Mouse (Mus musculus) MEL (cell line): ENCODE data around the gene Shcbp1l. TPM values are rescaled to one million over a fixed set of nuclear protein-coding genes. Genes with fewer than 3 reads are reported as not detected.

Experiments
- DNase-seq: peaks from one replicate; pipeline ENCODE4 v3.0.0; 2011; ENCODE audit warnings: low read depth, low spot score
- H3K27ac ChIP-seq: 2 replicates; pipeline ENCODE4 v1.5.1; 2012; ENCODE audit warnings: low read depth, mild to moderate bottlenecking, control low read depth, low read length, moderate library complexity; ENCODE audit not compliant: control insufficient read depth
- H3K27me3 ChIP-seq, 2 experiments: fragments of 150-350 bp in 1 of 2; sonication (generic) in 1 of 2; 2 replicates each; pipeline ENCODE4 v1.6.1; 2012; ENCODE audit warnings: low read length in 2 of 2, mild to moderate bottlenecking in 2 of 2, improper control_type of control experiment in 1 of 2, moderate library complexity in 1 of 2; ENCODE audit not compliant: insufficient read depth in 2 of 2, control insufficient read depth in 1 of 2
- H3K36me3 ChIP-seq, 2 experiments: 2 replicates each; pipeline ENCODE4 v1.6.1; 2012 to 2014; ENCODE audit warnings: low read length in 2 of 2, improper control_type of control experiment in 1 of 2, inconsistent platforms in 1 of 2, mild to moderate bottlenecking in 1 of 2; ENCODE audit not compliant: insufficient read depth in 2 of 2, control insufficient read depth in 1 of 2
- H3K4me1 ChIP-seq, 2 experiments: fragments of 150-350 bp in 1 of 2; sonication (generic) in 1 of 2; 2 replicates each; pipeline ENCODE4 v1.6.1; 2012; ENCODE audit warnings: low read length in 2 of 2, improper control_type of control experiment in 1 of 2, mild to moderate bottlenecking in 1 of 2; ENCODE audit not compliant: insufficient read depth in 2 of 2, control insufficient read depth in 1 of 2
- H3K4me3 ChIP-seq, 2 experiments: fragments of 150-350 bp in 1 of 2; sonication (generic) in 1 of 2; 2 replicates each; pipeline ENCODE4 v1.5.1; 2012; ENCODE audit warnings: low read depth in 2 of 2, low read length in 2 of 2, mild to moderate bottlenecking in 2 of 2, moderate library complexity in 2 of 2, control low read depth in 1 of 2, improper control_type of control experiment in 1 of 2; ENCODE audit not compliant: control insufficient read depth in 1 of 2, insufficient read depth in 1 of 2
- H3K79me2 ChIP-seq: 2 replicates; pipeline ENCODE4 v1.6.1; 2012; ENCODE audit warnings: mild to moderate bottlenecking, low read length, moderate library complexity; ENCODE audit not compliant: control insufficient read depth, poor library complexity, insufficient read depth
- H3K9ac ChIP-seq: 2 replicates; pipeline ENCODE4 v1.6.1; 2012; ENCODE audit warnings: low read depth, mild to moderate bottlenecking, control low read depth, low read length, moderate library complexity; ENCODE audit not compliant: control insufficient read depth, poor library complexity, severe bottlenecking
- H3K9me3 ChIP-seq: fragments of 150-350 bp; sonication (generic); replicated peaks from 2 replicates; pipeline ENCODE4 v1.6.1; 2012; ENCODE audit warnings: mild to moderate bottlenecking, low read length, improper control_type of control experiment, moderate library complexity; ENCODE audit not compliant: insufficient read depth
- BHLHE40 ChIP-seq: IDR thresholded peaks from 2 replicates; pipeline ENCODE4 v1.6.1; 2012; ENCODE audit warnings: low read depth, mild to moderate bottlenecking, inconsistent platforms, low read length, improper control_type of control experiment, borderline replicate concordance
- CHD1 ChIP-seq: IDR thresholded peaks from 2 replicates; pipeline ENCODE4 v1.6.1; 2012; ENCODE audit warnings: low read depth, mild to moderate bottlenecking, inconsistent platforms, low read length, improper control_type of control experiment
- CHD2 ChIP-seq: IDR thresholded peaks from 2 replicates; pipeline ENCODE4 v1.6.1; 2011; ENCODE audit warnings: low read length, improper control_type of control experiment
- CTCF ChIP-seq, 3 experiments: IDR thresholded peaks in 2 of 3; conservative IDR thresholded peaks in 1 of 3; 2 replicates each; pipeline ENCODE4 v1.5.1; 2011 to 2012; ENCODE audit warnings: low read length in 3 of 3, low read depth in 2 of 3, mild to moderate bottlenecking in 2 of 3, improper control_type of control experiment in 1 of 3, inconsistent platforms in 1 of 3, mixed read lengths in 1 of 3, moderate library complexity in 1 of 3; ENCODE audit not compliant: control insufficient read depth in 1 of 3, insufficient read depth in 1 of 3, poor library complexity in 1 of 3, severe bottlenecking in 1 of 3
- ELF1 ChIP-seq: IDR thresholded peaks from 2 replicates; pipeline ENCODE4 v1.6.1; 2014; ENCODE audit warnings: low read depth, mild to moderate bottlenecking, inconsistent platforms, low read length, improper control_type of control experiment, moderate library complexity
- EP300 ChIP-seq, 2 experiments: IDR thresholded peaks; 2 replicates each; pipeline ENCODE4 v1.6.1; 2011; ENCODE audit warnings: improper control_type of control experiment in 2 of 2, low read length in 2 of 2, low read depth in 1 of 2, mild to moderate bottlenecking in 1 of 2
- GATA1 ChIP-seq: IDR thresholded peaks from 2 replicates; pipeline ENCODE4 v1.6.1; 2011; ENCODE audit warnings: low read depth, low read length, improper control_type of control experiment
- HCFC1 ChIP-seq: IDR thresholded peaks from 2 replicates; pipeline ENCODE4 v1.6.1; 2012; ENCODE audit warnings: low read depth, mild to moderate bottlenecking, inconsistent platforms, low read length, improper control_type of control experiment, moderate library complexity
- MAFK ChIP-seq: IDR thresholded peaks from 2 replicates; pipeline ENCODE4 v1.6.1; 2011; ENCODE audit warnings: low read depth, mild to moderate bottlenecking, low read length, improper control_type of control experiment, borderline replicate concordance
- MAX ChIP-seq: IDR thresholded peaks from 2 replicates; pipeline ENCODE4 v1.6.1; 2011; ENCODE audit warnings: low read length, improper control_type of control experiment
- MAZ ChIP-seq: IDR thresholded peaks from 2 replicates; pipeline ENCODE4 v1.6.1; 2012; ENCODE audit warnings: low read depth, mild to moderate bottlenecking, inconsistent platforms, low read length, improper control_type of control experiment
- MEF2A ChIP-seq: IDR thresholded peaks from 2 replicates; pipeline ENCODE4 v1.6.1; 2014; ENCODE audit warnings: low read depth, mild to moderate bottlenecking, inconsistent platforms, low read length, improper control_type of control experiment; ENCODE audit not compliant: poor library complexity, insufficient replicate concordance, severe bottlenecking; ENCODE audit errors: extremely low read depth
- MXI1 ChIP-seq: IDR thresholded peaks from 2 replicates; pipeline ENCODE4 v1.6.1; 2011; ENCODE audit warnings: mild to moderate bottlenecking, low read depth, low read length, improper control_type of control experiment
- MYC ChIP-seq: IDR thresholded peaks from 2 replicates; pipeline ENCODE4 v1.6.1; 2011; ENCODE audit warnings: low read depth, mild to moderate bottlenecking, low read length, improper control_type of control experiment, moderate library complexity
- NELFE ChIP-seq: IDR thresholded peaks from 2 replicates; pipeline ENCODE4 v1.6.1; 2011; ENCODE audit warnings: low read depth, low read length, improper control_type of control experiment
- POLR2AphosphoS2 ChIP-seq: IDR thresholded peaks from 2 replicates; pipeline ENCODE4 v1.6.1; 2011; ENCODE audit warnings: low read length, improper control_type of control experiment
- POLR2AphosphoS5 ChIP-seq: IDR thresholded peaks from 2 replicates; pipeline ENCODE4 v1.6.1; 2012; ENCODE audit warnings: low read depth, borderline replicate concordance, mild to moderate bottlenecking, inconsistent platforms, low read length, moderate library complexity, mixed read lengths
- RAD21 ChIP-seq: IDR thresholded peaks from 2 replicates; pipeline ENCODE4 v1.6.1; 2011; ENCODE audit warnings: mild to moderate bottlenecking, low read depth, low read length, improper control_type of control experiment
- RCOR1 ChIP-seq: IDR thresholded peaks from 2 replicates; pipeline ENCODE4 v1.6.1; 2012; ENCODE audit warnings: low read depth, mild to moderate bottlenecking, inconsistent platforms, low read length, improper control_type of control experiment
- SIN3A ChIP-seq: IDR thresholded peaks from 2 replicates; pipeline ENCODE4 v1.6.1; 2012; ENCODE audit warnings: low read length, improper control_type of control experiment, inconsistent platforms
- SMC3 ChIP-seq: IDR thresholded peaks from 2 replicates; pipeline ENCODE4 v1.6.1; 2011; ENCODE audit warnings: low read depth, low read length, improper control_type of control experiment
- TAL1 ChIP-seq: IDR thresholded peaks from 2 replicates; pipeline ENCODE4 v1.6.1; 2012; ENCODE audit warnings: mild to moderate bottlenecking, inconsistent platforms, low read length, moderate library complexity, mixed read lengths
- TBP ChIP-seq: IDR thresholded peaks from 2 replicates; pipeline ENCODE4 v1.8.0; 2011; ENCODE audit warnings: low read depth, low read length, improper control_type of control experiment
- TCF12 ChIP-seq: IDR thresholded peaks from 2 replicates; pipeline ENCODE4 v1.6.1; 2014; ENCODE audit warnings: low read depth, mild to moderate bottlenecking, inconsistent platforms, low read length, improper control_type of control experiment, moderate library complexity
- UBTF ChIP-seq: IDR thresholded peaks from 2 replicates; pipeline ENCODE4 v1.6.1; 2012; ENCODE audit warnings: low read depth, mild to moderate bottlenecking, inconsistent platforms, low read length, improper control_type of control experiment, moderate library complexity, borderline replicate concordance; ENCODE audit not compliant: insufficient read depth
- USF1 ChIP-seq: IDR thresholded peaks from 2 replicates; pipeline ENCODE4 v1.6.1; 2014; ENCODE audit warnings: low read depth, mild to moderate bottlenecking, inconsistent platforms, low read length, improper control_type of control experiment, moderate library complexity
- USF2 ChIP-seq, 2 experiments: IDR thresholded peaks; 2 replicates each; pipeline ENCODE4 v1.6.1; 2011 to 2012; ENCODE audit warnings: improper control_type of control experiment in 2 of 2, low read length in 2 of 2, borderline replicate concordance in 1 of 2, inconsistent platforms in 1 of 2, low read depth in 1 of 2, mild to moderate bottlenecking in 1 of 2; ENCODE audit not compliant: insufficient read depth in 1 of 2
- ZMIZ1 ChIP-seq: IDR thresholded peaks from 2 replicates; pipeline ENCODE4 v1.6.1; 2012; ENCODE audit warnings: low read depth, mild to moderate bottlenecking, inconsistent platforms, low read length, improper control_type of control experiment, moderate library complexity
- polyA plus RNA-seq, 2 experiments: library from polyadenylated mRNA; stranded (reverse) in 1 of 2; unstranded in 1 of 2; fragments of >175 nt in 1 of 2; fragments of >200 nt in 1 of 2; gene quantifications; 2 replicates each; pipeline versions ENCODE4 v1.2.1 to v1.2.4; 2012; ENCODE audit warnings: low replicate concordance in 2 of 2, low read depth in 1 of 2; ENCODE audit not compliant: insufficient read length in 2 of 2, insufficient read depth in 1 of 2, missing spikeins in 1 of 2
- total RNA-seq: library from RNA; depleted of rRNA; stranded (reverse); fragments of 300-350 nt; gene quantifications from 2 replicates; pipeline ENCODE4 v1.2.3, GENCODE M21; 2012

The Shcbp1l gene
- total and polyA plus RNA-seq, 3 experiments, result 2.4 to 3.7 TPM; not detected in 1

GRCm38 (mm10) chr1:153486767-153487499 is 62.0 kb downstream of the Shcbp1l start:
- peak overlapping the region; percentile 70 to 94 for H3K4me3 ChIP-seq
- peaks cover 49% of the 10 kb centered on the region for H3K79me2 ChIP-seq
- H3K27me3 ChIP-seq, result no peaks in the 10 kb centered on the region
- H3K27ac ChIP-seq, result peak overlapping the region; percentile 75
- H3K4me1 ChIP-seq, result peaks cover 8 to 12% of the 10 kb centered on the region in 2 experiments
- no peaks in the 10 kb centered on the region for H3K9me3 ChIP-seq
- H3K36me3 ChIP-seq, result peaks cover 22 to 33% of the 10 kb centered on the region in 2 experiments
- H3K9ac ChIP-seq, result peak overlapping the region; percentile 98
- peak; percentile 75 for DNase-seq
- TF ChIP-seq MEF2A (no peak), ZMIZ1 (0 out of 2 replicates have a peak, but pooled peaks have one; percentile 45), UBTF (no peak), MAX (peak; percentile 92), BHLHE40 (peak; percentile 48; the same call in 1 of the 2 replicates), MAZ (0 out of 2 replicates have a peak, but pooled peaks have one; percentile 40), MYC (peak; percentile 72), EP300 (IDR thresholded peaks at IDR 0.05; ENCODE audit: low read depth in 1 of 2, low read length in 2 of 2) (0 out of 4 replicates have a peak, but pooled peaks of 1 of the 2 experiments have one; percentile 10), USF1 (peak; percentile 93), HCFC1 (0 out of 2 replicates have a peak, but pooled peaks have one; percentile 55), USF2 (IDR thresholded peaks at IDR 0.05; ENCODE audit: borderline replicate concordance in 1 of 2, insufficient read depth in 1 of 2, low read depth in 1 of 2, low read length in 2 of 2) (peak in 1 of 2 experiments; percentile 73; a peak in 2 of 4 replicates), TCF12 (no peak), ELF1 (peak; percentile 27; the same call in 1 of the 2 replicates), CHD1 (peak; percentile 3), POLR2AphosphoS5 (no peak), MXI1 (peak; percentile 87), TBP (no peak)

DNA sequence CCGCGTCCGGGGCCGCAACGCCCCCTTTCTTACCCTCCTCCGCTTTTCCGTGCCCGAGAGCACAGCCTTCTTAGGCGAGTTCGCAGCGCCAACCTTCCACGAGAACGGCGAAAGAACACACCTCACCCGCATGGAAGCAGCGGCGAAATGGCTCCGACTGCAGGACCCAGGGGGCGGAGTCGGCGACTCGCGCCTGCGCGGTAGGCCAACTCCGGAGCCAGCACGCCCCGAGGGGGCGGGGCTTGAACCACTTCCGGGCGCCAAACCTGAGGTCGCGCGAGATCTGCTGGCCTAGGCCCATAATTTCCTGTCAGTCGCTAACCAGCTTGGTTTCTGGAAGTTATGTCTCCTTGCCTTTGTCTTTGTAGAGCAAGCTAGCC is 62.5 kb downstream of the Shcbp1l start, which contains the start of gene Dhx9:
Dhx9 (minus strand) TSS at position 161 of the 380 bp plus-strand sequence.
- H3K4me1 ChIP-seq, result peaks cover 8 to 12% of the 10 kb centered on the region in 2 experiments
- H3K9ac ChIP-seq, result peak within 1 kb of the TSS; percentile 98
- TF ChIP-seq ELF1 (peak; percentile 84), NELFE (peak; percentile 99), POLR2AphosphoS5 (no peak), USF2 (IDR thresholded peaks at IDR 0.05; ENCODE audit: borderline replicate concordance in 1 of 2, insufficient read depth in 1 of 2, low read depth in 1 of 2, low read length in 2 of 2) (no peak), MAZ (no peak), GATA1 (no peak), CHD2 (peak; percentile 88), MYC (peak; percentile 62; the same call in 1 of the 2 replicates), TCF12 (peak; percentile 70), ZMIZ1 (peak; percentile 98), SIN3A (peak; percentile 69), TAL1 (no peak), POLR2AphosphoS2 (peak; percentile 98), RAD21 (no peak), CHD1 (no peak), SMC3 (no peak), CTCF (IDR thresholded peaks at IDR 0.05 in 2 of 3, conservative IDR thresholded peaks at IDR 0.05 in 1 of 3; ENCODE audit: control insufficient read depth in 1 of 3, insufficient read depth in 1 of 3, low read depth in 2 of 3, low read length in 3 of 3, poor library complexity in 1 of 3, severe bottlenecking in 1 of 3) (no peak), EP300 (IDR thresholded peaks at IDR 0.05; ENCODE audit: low read depth in 1 of 2, low read length in 2 of 2) (no peak), MAX (peak; percentile 62; the same call in 1 of the 2 replicates), RCOR1 (no peak), MAFK (no peak)

More for the DNA sequence above, 62.5 kb downstream of the Shcbp1l start, which contains the start of gene Dhx9:
- peaks cover 18 to 28% of the 10 kb centered on the region in 2 experiments for H3K36me3 ChIP-seq
- H3K27ac ChIP-seq, result peak within 1 kb of the TSS; percentile 77
- peak within 1 kb of the TSS; percentile 70 to 94 for H3K4me3 ChIP-seq
- H3K79me2 ChIP-seq, result peaks cover 45% of the 10 kb centered on the region
- H3K27me3 ChIP-seq, result no peaks in the 10 kb centered on the region
- peak; percentile 95 for DNase-seq
- no peaks in the 10 kb centered on the region for H3K9me3 ChIP-seq
